Mouse (Mus musculus): Measurements from ENCODE around the gene Tmem108.
"Not testable (repeated sequence)": the region's sequence is repeated elsewhere in the genome, so short reads cannot be mapped to it uniquely, and the experiment has no call there.

The Tmem108 gene

GRCm38 (mm10) chr9:103677811-103678210 is 83.8 kb downstream of the Tmem108 start:
- no peak for DNase-seq

- no peak for DNase-seq
Measured at GRCm38 (mm10) chr9:103675721-103676480, 85.7 kb downstream of the Tmem108 start.

GRCm38 (mm10) chr9:103672881-103673280 is 88.8 kb downstream of the Tmem108 start:
- no peak for DNase-seq

- not testable (repeated sequence) for DNase-seq
Measured at GRCm38 (mm10) chr9:103670592-103671113, 91.0 kb downstream of the Tmem108 start.

GRCm38 (mm10) chr9:103668830-103669229 is 92.8 kb downstream of the Tmem108 start:
- DNase-seq, result no peak

GRCm38 (mm10) chr9:103665817-103666216 is 95.8 kb downstream of the Tmem108 start:
- DNase-seq, result no peak

- no peak for DNase-seq
Measured at GRCm38 (mm10) chr9:103664151-103664550, 97.5 kb downstream of the Tmem108 start.

GRCm38 (mm10) chr9:103661873-103662272 is 99.8 kb downstream of the Tmem108 start:
- no peak for DNase-seq

GRCm38 (mm10) chr9:103657981-103658380 is 103.7 kb downstream of the Tmem108 start:
- no peak for DNase-seq

GRCm38 (mm10) chr9:103657183-103657975 is 104.3 kb downstream of the Tmem108 start:
- peak; percentile 49 for DNase-seq

GRCm38 (mm10) chr9:103653995-103654587 is 107.5 kb downstream of the Tmem108 start:
- DNase-seq, result peak; percentile 72

GRCm38 (mm10) chr9:103652127-103652882 is 109.3 kb downstream of the Tmem108 start:
- no peak for DNase-seq

GRCm38 (mm10) chr9:103646605-103647004 is 115.0 kb downstream of the Tmem108 start:
- no peak for DNase-seq

GRCm38 (mm10) chr9:103645724-103646123 is 115.9 kb downstream of the Tmem108 start:
- no peak for DNase-seq

- no peak for DNase-seq
Measured at GRCm38 (mm10) chr9:103642300-103642699, 119.3 kb downstream of the Tmem108 start.

GRCm38 (mm10) chr9:103641340-103641739 is 120.3 kb downstream of the Tmem108 start:
- no peak for DNase-seq

- no peak for DNase-seq
Measured at GRCm38 (mm10) chr9:103639413-103639812, 122.2 kb downstream of the Tmem108 start.

- no peak for DNase-seq
Measured at GRCm38 (mm10) chr9:103637451-103637850, 124.2 kb downstream of the Tmem108 start.

- DNase-seq, result no peak
Measured at GRCm38 (mm10) chr9:103636847-103637246, 124.8 kb downstream of the Tmem108 start.

GRCm38 (mm10) chr9:103628861-103629469 is 132.7 kb downstream of the Tmem108 start:
- DNase-seq, result no peak

- no peak for DNase-seq
Measured at GRCm38 (mm10) chr9:103627404-103627900, 134.2 kb downstream of the Tmem108 start.

- no peak for DNase-seq
Measured at GRCm38 (mm10) chr9:103626156-103626555, 135.5 kb downstream of the Tmem108 start.

Data from embryo, embryonic 11 days (tissue).